Mouse (Mus musculus): ENCODE results near the gene Glrb. TPM values are rescaled to one million over a fixed set of nuclear protein-coding genes. Genes with fewer than 3 reads are reported as not detected.
A peak's percentile ranks its signal among the peaks of the same experiment; 100 is the strongest.

The Glrb gene
- polyA plus RNA-seq (2015; fragmentation: Nextera tagmentation; extraction: Ambion mirVana), result 35.1 and 47.9 TPM in 2 replicates

DNA sequence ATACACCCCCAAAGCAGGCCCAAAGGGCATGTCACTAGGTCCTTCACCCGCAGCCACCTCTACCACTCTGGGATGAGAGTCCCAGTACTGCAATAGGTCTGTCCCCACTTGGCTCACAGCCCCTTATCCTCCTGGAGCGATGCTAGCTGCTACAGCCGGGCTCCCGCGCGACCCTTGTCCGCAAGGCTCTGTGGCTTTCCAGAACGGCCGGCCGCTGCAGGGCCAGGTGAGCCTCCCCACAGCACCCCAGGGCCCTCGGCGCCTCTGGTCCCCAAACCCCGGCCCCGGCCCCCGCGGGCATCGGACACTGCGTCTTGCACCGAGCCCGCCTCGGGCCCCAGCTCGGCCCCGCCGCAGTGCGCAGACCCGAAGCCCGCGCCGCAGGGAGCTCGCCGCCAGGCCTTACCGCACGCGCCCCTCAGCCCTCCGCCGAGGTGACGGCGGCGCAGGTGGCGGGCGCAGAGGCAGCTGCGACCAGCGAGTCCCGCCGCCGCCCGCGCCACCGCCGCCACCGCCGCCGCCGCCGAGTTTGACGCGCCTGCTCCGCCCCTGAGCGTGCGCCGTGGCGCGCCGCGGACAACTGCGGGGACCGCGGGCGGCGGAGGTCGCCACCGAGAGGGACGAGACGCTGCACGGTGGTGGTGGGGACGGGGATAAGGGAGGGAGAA, at the start of gene Glrb:
TSS of gene Glrb (minus strand) at position 550 of the 668 bp plus-strand sequence.
- Histone ChIP-seq H3K9ac (ENCODE audit: low read depth, low read length) (peak within 1 kb of the TSS; percentile 89), H3K36me3 (ENCODE audit: control insufficient read depth, insufficient read depth, low read length) (peaks cover 3% of the 10 kb centered on the region; the same call in 1 of the 2 replicates), H3K4me1 (ENCODE audit: control insufficient read depth, insufficient read depth, low read length) (peaks cover 15% of the 10 kb centered on the region), H3K4me2 (ENCODE audit: low read length) (peak within 1 kb of the TSS; percentile 73), H3K27ac (ENCODE audit: low read length) (peak within 1 kb of the TSS; percentile 70), H3K27me3 (ENCODE audit: control insufficient read depth, insufficient read depth, low read depth, low read length) (no peaks in the 10 kb centered on the region), H3K4me3 (ENCODE audit: low read depth, low read length) (peak within 1 kb of the TSS; percentile 60), H3K9me3 (replicated peaks; ENCODE audit: control insufficient read depth, low read length, poor library complexity, severe bottlenecking) (no peaks in the 10 kb centered on the region)
- ATAC-seq, result peak; percentile 96
- under 1% methylated on average over 71 of the region's 76 CpGs for WGBS

DNA sequence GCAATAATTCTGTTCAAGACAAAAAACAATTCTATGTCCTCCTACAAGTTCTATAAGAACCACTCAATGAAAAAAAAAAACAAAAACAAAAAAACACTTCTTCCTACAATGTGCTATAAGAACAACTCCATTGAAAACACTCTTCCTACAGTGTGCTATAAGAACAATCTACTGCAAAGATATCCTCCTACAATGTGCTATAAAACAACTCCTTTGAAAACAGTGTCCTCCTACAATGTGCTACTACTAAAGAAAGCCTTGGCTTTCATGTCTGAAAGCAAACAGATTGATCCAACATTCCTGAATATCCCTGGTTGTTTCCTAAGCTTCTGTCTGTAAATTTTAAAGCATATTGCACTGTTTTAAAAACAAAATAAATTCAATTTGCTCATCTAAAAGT, 46.5 kb upstream of the Glrb start:
- Histone ChIP-seq H3K36me3 (ENCODE audit: control insufficient read depth, insufficient read depth, low read length) (no peaks in the 10 kb centered on the region), H3K27me3 (ENCODE audit: control insufficient read depth, insufficient read depth, low read depth, low read length) (no peaks in the 10 kb centered on the region), H3K4me2 (ENCODE audit: low read length) (no peak overlapping the region), H3K4me1 (ENCODE audit: control insufficient read depth, insufficient read depth, low read length) (no peaks in the 10 kb centered on the region), H3K4me3 (ENCODE audit: low read depth, low read length) (no peak overlapping the region), H3K9me3 (replicated peaks; ENCODE audit: control insufficient read depth, low read length, poor library complexity, severe bottlenecking) (no peaks in the 10 kb centered on the region), H3K27ac (ENCODE audit: low read length) (no peak overlapping the region), H3K9ac (ENCODE audit: low read depth, low read length) (no peak overlapping the region)
- ATAC-seq, result no peak

DNA sequence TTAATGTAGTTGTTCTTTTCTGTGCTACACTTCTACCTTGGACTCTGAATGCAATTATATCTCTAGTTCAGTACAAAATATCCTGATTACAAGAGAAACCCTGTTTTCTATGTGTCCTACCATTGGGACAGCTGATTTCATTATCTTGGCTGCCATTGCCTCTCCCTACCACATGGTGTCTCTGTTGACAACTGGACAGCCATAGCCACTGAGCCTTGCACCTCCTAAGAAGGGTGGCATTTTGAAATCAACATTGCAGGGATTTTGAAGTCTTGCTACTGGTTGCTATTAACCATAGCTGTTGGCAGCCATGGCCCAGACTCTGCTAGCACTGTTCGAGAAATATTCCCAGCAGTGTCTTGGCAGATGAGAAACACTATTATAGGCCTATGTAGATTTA, 45.1 kb upstream of the Glrb start:
- no peaks in the 10 kb centered on the region for H3K9me3 ChIP-seq (replicated peaks; ENCODE audit: control insufficient read depth, low read length, poor library complexity, severe bottlenecking)
- WGBS, result 54% methylated on average over 1 of the region's 1 CpGs
- peak; percentile 79 for ATAC-seq

DNA sequence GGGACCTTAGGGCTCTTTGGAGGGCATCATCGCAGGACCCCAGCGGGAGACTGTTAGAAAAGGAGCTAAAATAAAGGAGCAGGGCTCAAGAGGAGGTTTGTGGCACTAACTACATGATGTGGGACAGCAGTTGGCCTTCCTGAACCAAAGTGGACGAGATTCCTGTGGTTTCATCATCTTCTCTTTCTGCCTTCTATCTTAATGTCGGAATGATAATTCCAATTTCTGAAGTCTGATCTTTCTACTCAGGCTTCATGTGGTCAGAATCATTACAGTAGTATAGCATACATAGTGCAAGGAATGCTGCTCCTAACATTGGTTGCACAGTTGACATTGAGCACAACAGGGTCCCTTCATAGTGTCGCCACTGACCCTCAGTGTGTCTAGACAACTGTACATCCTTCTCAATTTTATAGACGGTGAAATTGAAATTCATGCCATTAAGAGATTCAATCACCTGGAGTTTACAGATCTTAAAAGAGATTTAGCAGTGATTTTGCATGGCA, 372 bp upstream of the Glrb start:
- H3K4me1 ChIP-seq (ENCODE audit: control insufficient read depth, insufficient read depth, low read length), result peaks cover 15% of the 10 kb centered on the region
- H3K9ac ChIP-seq (ENCODE audit: low read depth, low read length), result peak overlapping the region; percentile 89
- H3K36me3 ChIP-seq (ENCODE audit: control insufficient read depth, insufficient read depth, low read length), result peaks cover 3% of the 10 kb centered on the region; the same call in 1 of the 2 replicates
- peak overlapping the region; percentile 60 for H3K4me3 ChIP-seq (ENCODE audit: low read depth, low read length)
- H3K27ac ChIP-seq (ENCODE audit: low read length), result peak overlapping the region; percentile 70
- no peaks in the 10 kb centered on the region for H3K27me3 ChIP-seq (ENCODE audit: control insufficient read depth, insufficient read depth, low read depth, low read length)
- H3K9me3 ChIP-seq (replicated peaks; ENCODE audit: control insufficient read depth, low read length, poor library complexity, severe bottlenecking), result no peaks in the 10 kb centered on the region
- 22% methylated on average over 6 of the region's 6 CpGs for WGBS
- peak; percentile 77 for ATAC-seq
- H3K4me2 ChIP-seq (ENCODE audit: low read length), result peak overlapping the region; percentile 73

More for the DNA sequence above, 45.1 kb upstream of the Glrb start:
- Histone ChIP-seq H3K9ac (ENCODE audit: low read depth, low read length) (no peak overlapping the region), H3K27ac (ENCODE audit: low read length) (no peak overlapping the region), H3K4me2 (ENCODE audit: low read length) (no peak overlapping the region), H3K4me1 (ENCODE audit: control insufficient read depth, insufficient read depth, low read length) (no peaks in the 10 kb centered on the region), H3K27me3 (ENCODE audit: control insufficient read depth, insufficient read depth, low read depth, low read length) (no peaks in the 10 kb centered on the region), H3K4me3 (ENCODE audit: low read depth, low read length) (no peak overlapping the region), H3K36me3 (ENCODE audit: control insufficient read depth, insufficient read depth, low read length) (no peaks in the 10 kb centered on the region)

DNA sequence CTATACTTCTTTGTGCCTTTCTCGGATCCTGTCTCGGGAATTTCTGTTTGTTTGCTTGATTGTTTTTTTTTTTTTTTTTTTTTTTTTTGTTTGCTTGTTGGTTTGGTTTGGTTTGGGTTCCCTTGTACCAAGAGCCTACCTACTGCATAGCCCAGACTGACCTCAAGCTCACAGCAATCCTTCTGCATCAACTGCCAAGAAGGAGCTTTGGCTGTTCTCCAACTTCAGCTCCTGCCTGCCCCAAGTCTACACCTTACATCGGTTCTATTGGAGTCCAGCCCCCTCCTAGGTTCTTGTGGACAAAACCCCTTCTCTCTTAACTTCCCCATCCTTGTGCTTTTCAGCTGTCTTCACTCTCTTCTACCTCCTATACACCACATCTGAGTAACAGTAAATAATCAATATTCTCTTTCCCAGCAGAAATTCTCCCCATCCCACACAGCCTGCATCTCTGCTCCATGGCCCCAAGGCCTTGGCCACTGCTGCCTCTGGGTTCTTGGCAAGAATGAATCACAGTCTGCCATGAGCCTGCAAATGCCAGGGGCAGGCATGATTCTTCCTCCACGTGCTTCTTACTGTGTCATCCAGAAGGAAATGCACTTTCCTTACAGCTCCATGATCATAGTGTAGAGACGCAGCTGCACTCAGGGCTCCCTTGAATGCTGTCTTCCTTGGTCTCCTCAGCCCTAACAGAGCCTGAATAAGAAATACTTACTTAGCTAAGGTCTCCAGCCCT, 18.5 kb downstream of the Glrb start:
- Histone ChIP-seq H3K27me3 (ENCODE audit: control insufficient read depth, insufficient read depth, low read depth, low read length) (no peaks in the 10 kb centered on the region), H3K27ac (ENCODE audit: low read length) (no peak overlapping the region), H3K9ac (ENCODE audit: low read depth, low read length) (no peak overlapping the region), H3K4me2 (ENCODE audit: low read length) (no peak overlapping the region), H3K36me3 (ENCODE audit: control insufficient read depth, insufficient read depth, low read length) (no peaks in the 10 kb centered on the region), H3K9me3 (replicated peaks; ENCODE audit: control insufficient read depth, low read length, poor library complexity, severe bottlenecking) (no peaks in the 10 kb centered on the region), H3K4me1 (ENCODE audit: control insufficient read depth, insufficient read depth, low read length) (peaks cover 9% of the 10 kb centered on the region; the same call in 1 of the 2 replicates), H3K4me3 (ENCODE audit: low read depth, low read length) (no peak overlapping the region)
- 76% methylated on average over 5 of the region's 5 CpGs for WGBS
- ATAC-seq, result no peak

DNA sequence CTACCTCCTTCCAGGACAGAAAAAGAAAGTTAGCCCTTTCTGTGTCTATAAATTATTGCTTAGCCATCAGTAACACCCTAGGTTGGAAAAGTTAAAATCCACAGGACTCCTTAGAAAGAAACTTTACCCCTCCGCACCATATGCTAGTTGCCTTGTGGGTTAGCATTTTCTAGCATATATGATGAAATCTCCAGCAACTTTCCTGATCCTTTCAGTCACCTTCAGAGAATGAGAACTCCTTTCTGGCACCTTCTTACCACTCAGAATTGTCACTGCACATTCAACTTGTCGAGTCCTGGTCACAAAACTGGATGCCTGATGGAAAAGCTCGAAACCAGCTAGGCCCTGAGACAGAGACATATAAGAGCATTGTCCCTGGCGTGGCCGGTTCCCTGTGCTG, 19.1 kb downstream of the Glrb start:
- 95% methylated on average over 5 of the region's 5 CpGs for WGBS
- no peak for ATAC-seq
- H3K27me3 ChIP-seq (ENCODE audit: control insufficient read depth, insufficient read depth, low read depth, low read length), result no peaks in the 10 kb centered on the region
- no peak overlapping the region for H3K9ac ChIP-seq (ENCODE audit: low read depth, low read length)
- no peaks in the 10 kb centered on the region for H3K9me3 ChIP-seq (replicated peaks; ENCODE audit: control insufficient read depth, low read length, poor library complexity, severe bottlenecking)
- no peak overlapping the region for H3K4me2 ChIP-seq (ENCODE audit: low read length)
- H3K36me3 ChIP-seq (ENCODE audit: control insufficient read depth, insufficient read depth, low read length), result no peaks in the 10 kb centered on the region
- no peak overlapping the region for H3K27ac ChIP-seq (ENCODE audit: low read length)
- peaks cover 9% of the 10 kb centered on the region; the same call in 1 of the 2 replicates for H3K4me1 ChIP-seq (ENCODE audit: control insufficient read depth, insufficient read depth, low read length)
- no peak overlapping the region for H3K4me3 ChIP-seq (ENCODE audit: low read depth, low read length)

DNA sequence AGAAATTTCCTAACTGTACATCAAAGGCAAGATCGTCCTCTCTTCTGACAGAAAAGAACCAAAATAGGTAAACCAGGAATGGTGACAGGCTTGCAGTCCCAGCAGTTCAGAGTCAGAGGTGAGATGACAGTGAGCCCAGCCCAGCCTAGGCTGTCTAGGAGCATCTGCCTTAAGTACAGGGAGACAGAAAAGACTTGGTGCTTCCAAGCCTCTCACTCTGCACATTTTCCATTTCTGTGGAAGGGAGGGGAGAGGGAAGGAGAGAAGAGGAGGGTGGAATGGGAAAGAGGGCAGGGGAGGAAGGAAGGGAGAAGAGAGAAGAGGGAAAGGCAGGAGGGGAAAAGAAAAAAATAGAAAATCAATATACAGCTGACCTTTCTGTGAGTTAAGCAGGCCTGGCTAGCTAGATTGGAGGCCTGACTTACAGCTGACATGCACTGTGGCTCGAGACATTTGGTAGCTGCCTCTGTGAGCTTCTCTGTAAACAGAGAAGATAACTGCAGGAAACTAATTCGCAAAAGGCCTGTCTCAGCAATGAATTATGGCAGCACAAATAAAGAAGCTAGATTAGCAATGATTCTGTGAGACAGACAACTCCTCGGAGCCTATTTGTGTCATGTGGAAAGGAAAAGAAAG, 20.3 kb downstream of the Glrb start:
- Histone ChIP-seq H3K27ac (ENCODE audit: low read length) (peak overlapping the region; percentile 2; the same call in 1 of the 2 replicates), H3K9me3 (replicated peaks; ENCODE audit: control insufficient read depth, low read length, poor library complexity, severe bottlenecking) (no peaks in the 10 kb centered on the region), H3K27me3 (ENCODE audit: control insufficient read depth, insufficient read depth, low read depth, low read length) (no peaks in the 10 kb centered on the region), H3K9ac (ENCODE audit: low read depth, low read length) (no peak overlapping the region), H3K4me2 (ENCODE audit: low read length) (no peak overlapping the region), H3K4me3 (ENCODE audit: low read depth, low read length) (no peak overlapping the region), H3K4me1 (ENCODE audit: control insufficient read depth, insufficient read depth, low read length) (peaks cover 9% of the 10 kb centered on the region; the same call in 1 of the 2 replicates), H3K36me3 (ENCODE audit: control insufficient read depth, insufficient read depth, low read length) (no peaks in the 10 kb centered on the region)
- peak; percentile 58 for ATAC-seq
- 46% methylated on average over 4 of the region's 4 CpGs for WGBS

DNA sequence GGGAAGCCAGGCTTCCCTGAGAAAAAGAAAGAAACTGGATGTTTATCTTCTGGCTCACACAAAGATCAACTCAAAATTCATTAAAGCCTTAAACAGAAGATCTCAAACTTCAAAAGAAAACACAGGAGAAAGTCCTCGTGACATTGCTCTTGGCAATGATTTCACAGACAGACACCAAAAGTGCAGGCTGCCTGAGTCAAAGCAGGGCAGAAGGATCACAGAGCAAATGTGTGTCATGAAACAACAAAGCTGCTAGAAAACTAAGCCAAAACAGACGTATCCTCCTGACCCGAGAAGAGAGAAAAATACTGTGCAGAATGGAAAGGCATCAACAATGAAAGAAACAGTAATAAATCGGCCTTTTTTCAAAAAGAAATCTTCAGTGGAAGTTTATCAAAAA, 22.4 kb downstream of the Glrb start:
- H3K36me3 ChIP-seq (ENCODE audit: control insufficient read depth, insufficient read depth, low read length), result no peaks in the 10 kb centered on the region
- H3K4me3 ChIP-seq (ENCODE audit: low read depth, low read length), result no peak overlapping the region
- H3K9me3 ChIP-seq (replicated peaks; ENCODE audit: control insufficient read depth, low read length, poor library complexity, severe bottlenecking), result no peaks in the 10 kb centered on the region
- H3K4me1 ChIP-seq (ENCODE audit: control insufficient read depth, insufficient read depth, low read length), result peaks cover 9% of the 10 kb centered on the region; the same call in 1 of the 2 replicates
- no peak for ATAC-seq
- no peak overlapping the region for H3K27ac ChIP-seq (ENCODE audit: low read length)
- H3K4me2 ChIP-seq (ENCODE audit: low read length), result no peak overlapping the region
- no peak overlapping the region for H3K9ac ChIP-seq (ENCODE audit: low read depth, low read length)
- WGBS, result 37% methylated on average over 4 of the region's 4 CpGs
- no peaks in the 10 kb centered on the region for H3K27me3 ChIP-seq (ENCODE audit: control insufficient read depth, insufficient read depth, low read depth, low read length)
